Mouse (Mus musculus): ENCODE results near the gene Flnc. TPM values are rescaled to one million over a fixed set of nuclear protein-coding genes. Genes with fewer than 3 reads are reported as not detected.

Gene Flnc
- total RNA-seq, 2 experiments from 2014 or later, result 4.7 TPM

GRCm38 (mm10) chr6:29430681-29431420 is 2.2 kb upstream of the Flnc start:
- no peak for DNase-seq
- intact Hi-C loops (cut with DNase I), result no loop called here

DNA sequence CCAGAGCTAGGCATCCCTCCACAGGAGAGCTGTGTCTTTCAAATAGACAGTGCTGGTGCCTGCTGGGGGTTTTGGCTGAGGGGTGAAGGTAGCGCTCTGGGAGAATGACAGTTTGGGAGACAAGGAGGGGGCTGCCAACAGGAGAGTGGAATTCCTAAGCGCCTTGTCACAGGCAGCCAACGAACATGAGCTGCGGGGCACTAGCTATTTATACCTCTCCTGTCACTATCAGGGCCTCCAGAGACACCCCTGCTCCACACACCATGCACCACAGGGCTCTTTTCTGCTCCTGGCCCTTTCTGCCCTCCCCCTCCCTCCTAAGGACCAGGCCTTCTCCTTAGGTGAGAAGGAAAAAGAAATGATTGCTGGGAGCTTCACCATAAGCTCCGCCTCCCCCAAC is 1.6 kb upstream of the Flnc start:
- no peak for DNase-seq
- intact Hi-C loops (cut with DNase I), result no loop called here

- no peak for DNase-seq
- intact Hi-C loops (cut with DNase I), result no loop called here
Observed at GRCm38 (mm10) chr6:29432156-29432555, 900 bp upstream of the Flnc start.

DNA sequence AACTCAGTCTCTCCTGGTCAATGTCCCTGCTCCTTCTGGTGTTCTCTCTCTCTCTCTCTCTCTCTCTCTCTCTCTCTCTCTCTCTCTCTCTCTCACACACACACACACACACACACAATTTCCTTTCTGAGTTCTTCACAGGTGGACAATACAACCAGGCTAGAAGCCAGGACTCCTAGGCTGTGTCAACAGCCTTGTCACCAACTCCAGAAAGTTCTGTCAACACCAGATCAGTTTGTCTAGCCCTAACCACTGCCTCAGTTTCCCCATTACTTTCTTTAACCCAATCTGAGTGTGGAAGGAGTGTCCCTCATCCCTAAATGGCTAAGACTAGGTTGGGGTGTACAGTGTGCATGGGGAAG is 399 bp upstream of the Flnc start:
- intact Hi-C loops (cut with DNase I), result no loop called here
- no peak for DNase-seq

- DNase-seq, result peak; percentile 56
- intact Hi-C loops (cut with DNase I), result no loop called here
Observed at GRCm38 (mm10) chr6:29433804-29434795, 1.0 kb downstream of the Flnc start.

DNA sequence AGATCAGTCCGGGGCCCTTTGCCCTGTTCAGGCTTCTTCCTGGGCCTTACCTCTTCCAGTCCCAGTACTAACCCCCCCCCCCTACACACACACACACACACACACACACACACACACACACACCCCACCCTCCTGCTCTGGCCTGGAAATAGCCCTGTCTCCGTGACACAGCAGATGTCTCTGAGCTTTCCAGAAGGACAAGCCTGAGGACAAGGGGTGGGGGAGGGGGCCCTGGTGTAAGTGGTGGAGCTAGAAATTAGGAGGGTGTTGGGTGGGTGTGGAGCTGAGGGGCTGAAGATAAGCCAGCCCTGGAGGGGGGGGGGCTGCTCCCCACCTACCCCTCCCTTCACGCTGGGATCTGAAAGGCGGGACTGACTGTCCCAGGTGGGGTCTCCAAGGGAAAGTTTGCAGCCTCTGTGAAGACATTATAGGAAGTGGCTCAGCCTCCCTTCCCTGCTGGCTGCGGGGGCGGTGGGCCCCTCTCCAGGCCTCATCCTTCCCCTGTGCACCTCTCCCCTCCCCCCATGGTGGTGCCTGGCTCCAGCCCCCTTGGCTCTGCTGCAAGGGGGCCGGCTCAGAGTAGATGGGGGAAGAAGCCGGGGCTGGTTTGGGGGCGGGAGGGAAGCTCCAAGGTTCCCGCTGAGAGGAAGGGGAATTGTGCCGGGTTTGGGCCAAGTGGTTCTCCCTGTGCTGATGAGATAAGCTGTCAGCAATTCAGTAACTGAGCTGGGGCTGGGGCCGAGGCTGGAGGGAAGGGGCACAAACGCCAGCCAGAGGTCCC is 2.0 kb downstream of the Flnc start:
- intact Hi-C loops (cut with DNase I), result no loop called here
- peak; percentile 84 for DNase-seq

DNA sequence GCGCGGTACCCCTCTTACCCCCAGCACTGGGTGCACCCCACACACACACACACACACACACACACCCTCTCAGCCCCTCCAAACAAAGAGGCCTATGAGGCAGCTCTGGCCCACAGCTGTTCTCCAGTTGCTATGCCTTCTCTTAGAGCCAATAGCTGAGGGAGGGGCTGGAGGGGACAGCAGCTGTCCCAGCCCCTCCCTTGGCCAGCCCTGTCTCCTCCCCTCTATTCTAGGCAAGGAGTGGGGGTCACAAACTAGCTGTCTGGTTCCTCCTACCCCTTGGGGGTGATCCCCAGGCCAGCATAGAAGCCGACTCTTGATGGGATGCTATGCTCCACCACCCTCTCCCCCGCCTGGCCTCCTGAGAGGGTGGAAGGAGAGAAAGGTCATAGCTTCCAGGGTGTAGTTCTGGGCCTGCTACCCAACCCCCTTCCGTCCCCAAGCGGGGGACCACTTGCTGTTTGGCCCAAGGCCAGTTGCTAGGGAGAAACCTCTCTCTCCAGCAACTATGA is 2.9 kb downstream of the Flnc start:
- intact Hi-C loops (cut with DNase I), result no loop called here
- DNase-seq, result peak; percentile 63

DNA sequence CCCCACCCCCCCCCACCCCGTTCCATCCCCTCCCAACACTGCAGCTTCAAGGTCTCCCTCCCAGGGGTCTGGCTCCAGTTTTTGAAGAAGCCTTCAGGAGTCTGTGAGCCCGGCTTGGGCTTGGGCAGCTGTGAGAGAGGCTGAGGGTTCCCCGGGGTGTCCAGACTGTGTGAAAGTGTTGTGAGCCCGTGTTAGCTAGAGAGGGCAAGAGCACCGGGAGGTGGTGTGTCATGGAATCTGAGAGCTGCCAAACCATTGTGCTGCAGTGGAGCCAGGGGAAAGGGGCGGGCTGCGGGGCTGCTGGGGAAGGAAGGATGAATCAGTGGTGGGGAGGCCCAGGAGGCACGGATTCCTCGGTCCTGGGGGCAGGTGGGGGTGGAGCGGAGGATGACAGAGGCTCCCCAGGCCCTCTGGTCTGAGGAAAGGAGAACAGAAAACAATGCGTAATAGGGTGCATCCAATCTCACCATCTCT is 3.4 kb downstream of the Flnc start:
- DNase-seq, result peak; percentile 53
- intact Hi-C loops (cut with DNase I), result no loop called here

DNA sequence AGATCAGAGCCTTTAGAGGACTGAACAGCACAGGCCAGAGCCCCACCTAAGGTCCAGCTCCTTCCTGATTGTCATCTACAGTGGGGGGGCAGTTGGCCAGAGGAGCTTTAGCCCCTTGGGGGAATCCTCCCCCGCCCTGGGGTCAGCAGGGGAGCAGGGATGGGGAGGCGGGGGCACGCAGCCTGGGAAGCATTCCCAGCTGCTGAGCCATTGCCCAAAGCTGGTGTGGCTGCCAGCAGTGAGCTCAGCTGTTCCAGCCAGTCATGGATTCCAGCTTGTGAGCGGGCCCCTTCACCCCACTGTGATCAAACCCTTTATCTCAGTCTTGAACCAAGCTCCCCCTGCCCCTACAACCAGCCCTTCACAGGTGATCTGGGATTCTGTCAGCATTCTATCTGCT is 6.2 kb downstream of the Flnc start:
- peak; percentile 47 for DNase-seq
- intact Hi-C loops (cut with DNase I), result no loop called here

DNA sequence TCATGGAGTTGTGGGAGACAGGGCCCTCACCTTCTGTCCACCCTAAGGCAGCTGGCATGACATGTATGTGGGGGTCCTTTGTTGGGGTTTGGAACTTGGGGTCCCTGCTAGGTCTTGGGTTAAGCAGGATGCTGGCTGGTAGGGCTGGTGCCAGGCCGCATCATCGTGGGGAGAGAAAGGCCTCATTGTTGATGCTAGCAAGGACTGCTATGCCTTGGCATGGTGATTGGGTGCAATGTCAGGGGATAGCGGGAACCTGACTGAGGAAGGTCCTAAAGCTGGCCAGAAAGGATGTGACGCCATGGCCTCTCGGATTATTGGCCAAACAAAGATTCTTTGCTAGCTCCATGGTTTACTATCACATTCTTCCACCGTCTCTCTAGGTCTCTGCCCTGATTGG is 6.7 kb downstream of the Flnc start:
- no peak for DNase-seq
- intact Hi-C loops (cut with DNase I), result no loop called here

DNA sequence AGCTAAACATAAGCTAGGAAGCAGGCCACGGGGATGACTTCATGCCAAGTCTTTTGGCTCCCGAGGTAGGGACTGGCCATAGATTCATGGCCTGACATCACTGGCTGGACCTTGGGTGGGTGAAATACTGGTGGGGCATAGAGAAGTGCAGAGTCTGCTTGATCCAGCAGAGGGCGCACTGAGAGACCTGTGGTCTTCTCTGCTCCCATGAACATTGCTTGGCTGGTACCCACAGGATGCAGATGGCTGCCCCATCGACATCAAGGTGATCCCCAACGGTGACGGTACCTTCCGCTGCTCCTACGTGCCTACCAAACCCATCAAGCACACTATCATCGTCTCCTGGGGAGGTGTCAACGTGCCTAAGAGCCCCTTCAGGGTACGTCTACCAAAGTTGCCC is 11.7 kb downstream of the Flnc start:
- DNase-seq, result peak; percentile 44
- intact Hi-C loops (cut with DNase I), result no loop called here

- no peak for DNase-seq
- intact Hi-C loops (cut with DNase I), result no loop called here
Observed at GRCm38 (mm10) chr6:29445354-29445753, 12.3 kb downstream of the Flnc start.

- intact Hi-C loops (cut with DNase I), result no loop called here
- no peak for DNase-seq
Observed at GRCm38 (mm10) chr6:29449858-29450257, 16.8 kb downstream of the Flnc start.

DNA sequence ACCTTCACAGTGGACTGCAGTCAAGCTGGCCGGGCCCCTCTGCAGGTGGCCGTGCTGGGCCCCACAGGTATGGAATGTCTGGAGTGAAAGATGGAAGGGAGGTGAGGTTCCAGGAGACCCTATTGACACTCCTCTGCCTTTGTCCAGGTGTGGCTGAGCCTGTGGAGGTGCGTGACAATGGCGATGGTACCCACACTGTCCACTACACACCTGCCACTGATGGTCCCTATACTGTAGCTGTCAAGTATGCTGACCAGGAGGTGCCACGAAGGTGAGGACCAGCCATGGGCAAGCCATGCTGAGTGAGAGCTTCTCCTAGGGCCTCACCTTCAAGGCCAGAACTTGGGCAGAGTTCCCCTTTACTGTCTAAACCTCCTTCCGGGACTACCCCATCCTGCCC is 17.6 kb downstream of the Flnc start:
- no peak for DNase-seq
- intact Hi-C loops (cut with DNase I), result no loop called here

- no peak for DNase-seq
- intact Hi-C loops (cut with DNase I), result no loop called here
Observed at GRCm38 (mm10) chr6:29461502-29461901, 28.4 kb downstream of the Flnc start.

GRCm38 (mm10) chr6:29463388-29463787 is 30.3 kb downstream of the Flnc start:
- no peak for DNase-seq
- intact Hi-C loops (cut with DNase I), result no loop called here

GRCm38 (mm10) chr6:29467583-29468354 is 34.7 kb downstream of the Flnc start, which contains the start of gene Atp6v1f:
TSS of gene Atp6v1f (plus strand) at chr6:29467718.
- peak; percentile 96 for DNase-seq
- intact Hi-C loops (cut with DNase I), result no loop called here

- intact Hi-C loops (cut with DNase I), result no loop called here
- DNase-seq, result no peak
Observed at GRCm38 (mm10) chr6:29468851-29469250, 35.8 kb downstream of the Flnc start.

- intact Hi-C loops (cut with DNase I), result no loop called here
- no peak for DNase-seq
Observed at GRCm38 (mm10) chr6:29471137-29471536, 38.1 kb downstream of the Flnc start, which contains the start of gene Atp6v1fnb. TSS of gene Atp6v1fnb (plus strand) at chr6:29471437.

Data from left cerebral cortex, postnatal 4 days (tissue).